Mouse (Mus musculus) urinary bladder, adult 18-20 months (tissue): ENCODE results near the gene Henmt1.

ENCODE experiments used
- DNase-seq, 2 experiments: peaks; one replicate each; pipeline ENCODE4 v3.0.0; 2022; ENCODE audit warnings: low spot score in 2 of 2, mixed read lengths in 2 of 2

Henmt1 gene

GRCm38 (mm10) chr3:108997762-108998161, 58.1 kb downstream of the Henmt1 start:
- no peak for DNase-seq

- DNase-seq, result no peak
These were observed 59.5 kb downstream of the Henmt1 start for GRCm38 (mm10) chr3:108999173-108999572.

DNA sequence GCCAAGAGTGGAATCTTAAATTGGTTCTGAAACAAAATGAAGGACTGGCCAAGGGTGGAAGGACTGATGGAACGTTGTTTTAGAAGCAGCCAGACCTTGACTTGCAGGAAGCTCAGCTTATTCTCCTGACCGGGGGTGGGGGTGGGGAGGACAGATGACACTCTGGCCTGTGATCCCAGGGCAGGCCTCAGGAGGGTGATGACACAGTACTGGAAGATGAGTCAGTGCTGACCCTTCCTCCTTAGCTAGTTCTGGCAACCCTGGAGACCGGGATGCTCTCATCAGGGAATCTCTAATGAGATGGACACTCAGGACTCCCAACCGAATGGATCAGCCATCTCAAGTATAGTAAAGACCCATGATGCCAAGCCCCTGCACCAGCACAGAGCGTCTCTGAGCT, 66.1 kb downstream of the Henmt1 start:
- DNase-seq, result no peak

DNA sequence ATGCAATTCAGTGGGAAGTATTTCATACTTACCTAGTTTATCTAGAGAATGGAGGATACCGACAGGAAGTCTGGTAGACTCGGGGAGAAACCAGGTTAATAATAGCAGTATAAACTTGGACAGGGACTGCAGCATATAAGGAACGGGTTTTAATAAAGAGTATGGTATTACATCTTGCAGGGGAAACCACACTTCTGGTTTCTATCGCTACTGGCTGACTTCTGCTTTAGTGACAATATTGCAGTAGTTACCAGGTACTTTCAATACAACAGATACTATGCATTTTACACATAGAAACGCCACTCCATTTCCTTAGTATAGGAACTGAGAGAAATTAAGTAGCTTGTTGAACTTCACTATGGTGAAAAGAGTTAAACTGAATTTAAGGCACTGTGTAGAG, 68.5 kb downstream of the Henmt1 start:
- DNase-seq, result no peak
